Mouse (Mus musculus): ENCODE data around the gene Btbd35f23.
"Not testable (repeated sequence)": the region's sequence is repeated elsewhere in the genome, so short reads cannot be mapped to it uniquely, and the experiment has no call there.

Gene Btbd35f23

DNA sequence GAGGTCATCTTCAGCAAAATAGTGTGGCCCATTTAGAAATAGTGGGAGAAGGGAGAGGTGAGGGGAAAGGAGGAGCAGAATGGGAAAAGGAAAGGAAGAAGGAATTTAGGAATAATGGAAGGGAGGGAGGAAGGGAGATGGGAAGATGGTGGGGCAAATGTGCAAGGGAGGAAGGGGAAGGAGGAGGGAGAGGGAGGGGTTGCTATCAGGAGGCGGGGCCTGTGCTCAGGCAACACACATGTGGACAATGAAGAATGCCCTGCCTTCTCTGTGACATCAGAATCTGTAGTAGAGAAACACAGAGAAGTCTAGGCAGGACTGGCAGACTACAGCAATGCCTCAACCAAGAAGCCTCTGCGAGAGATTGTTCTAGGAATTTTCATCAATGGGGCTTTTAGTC lies at the start of gene Btbd35f23:
Gene Btbd35f23, plus strand, starts transcription at position 301 of the 400 bp plus-strand sequence.
- DNase-seq (ENCODE audit: low spot score) = not testable (repeated sequence)
